Mouse (Mus musculus): ENCODE results near the gene Apoc2.

DNA sequence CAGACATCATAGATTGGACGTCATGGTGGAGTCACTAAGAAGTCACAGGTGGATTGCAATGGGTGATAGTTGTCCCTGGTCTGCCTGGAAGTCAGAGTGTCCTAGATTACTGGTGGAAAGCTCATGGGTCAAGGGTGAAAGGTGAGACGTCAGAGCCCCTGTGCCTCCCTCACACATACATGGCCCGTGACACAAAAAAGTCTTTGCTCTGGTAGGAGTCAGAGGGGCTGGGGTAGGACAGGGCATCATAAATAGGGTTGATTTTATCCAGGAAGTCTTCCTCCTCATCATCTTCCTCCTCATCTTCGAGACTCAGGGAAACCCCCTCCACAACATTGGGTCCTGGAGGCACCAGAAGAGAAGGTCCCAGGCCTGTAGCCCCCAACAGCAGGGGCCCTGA is 39.6 kb upstream of the Apoc2 start:
- no peak for TF ChIP-seq POLR2A (IDR thresholded peaks at IDR 0.05; ENCODE audit: insufficient read length, low read depth)
- TF ChIP-seq TCF3 (IDR thresholded peaks at IDR 0.05; ENCODE audit: insufficient read length, low read depth): no peak
- TF ChIP-seq CEBPB (IDR thresholded peaks at IDR 0.05; ENCODE audit: insufficient read depth, poor library complexity, severe bottlenecking): no peak
- TF ChIP-seq MAX (IDR thresholded peaks at IDR 0.05; ENCODE audit: low read depth): no peak
- TF ChIP-seq POLR2AphosphoS2 (IDR thresholded peaks at IDR 0.05; ENCODE audit: insufficient read length, low read depth): no peak
- no peak for TF ChIP-seq USF1 (IDR thresholded peaks at IDR 0.05; ENCODE audit: low read depth)
- TF ChIP-seq MYOG (IDR thresholded peaks at IDR 0.05; ENCODE audit: control insufficient read depth in 1 of 3, insufficient read depth in 1 of 3, insufficient read length in 2 of 3, low read depth in 2 of 3): no peak
- no peak for TF ChIP-seq SRF (IDR thresholded peaks at IDR 0.05; ENCODE audit: control insufficient read depth, insufficient read length, low read depth)
- no peak for TF ChIP-seq TCF12 (IDR thresholded peaks at IDR 0.05; ENCODE audit: insufficient read depth, poor library complexity, severe bottlenecking)
- no peak for TF ChIP-seq E2F4 (IDR thresholded peaks at IDR 0.05; ENCODE audit: insufficient read depth)

Measured in myocyte (in vitro differentiated cells).